Mouse (Mus musculus) lung, postnatal 10 days (tissue): ENCODE data around the gene Snap25.

ENCODE experiments used
- DNase-seq: peaks from one replicate; pipeline ENCODE4 v3.0.0; 2021

Snap25 gene

DNA sequence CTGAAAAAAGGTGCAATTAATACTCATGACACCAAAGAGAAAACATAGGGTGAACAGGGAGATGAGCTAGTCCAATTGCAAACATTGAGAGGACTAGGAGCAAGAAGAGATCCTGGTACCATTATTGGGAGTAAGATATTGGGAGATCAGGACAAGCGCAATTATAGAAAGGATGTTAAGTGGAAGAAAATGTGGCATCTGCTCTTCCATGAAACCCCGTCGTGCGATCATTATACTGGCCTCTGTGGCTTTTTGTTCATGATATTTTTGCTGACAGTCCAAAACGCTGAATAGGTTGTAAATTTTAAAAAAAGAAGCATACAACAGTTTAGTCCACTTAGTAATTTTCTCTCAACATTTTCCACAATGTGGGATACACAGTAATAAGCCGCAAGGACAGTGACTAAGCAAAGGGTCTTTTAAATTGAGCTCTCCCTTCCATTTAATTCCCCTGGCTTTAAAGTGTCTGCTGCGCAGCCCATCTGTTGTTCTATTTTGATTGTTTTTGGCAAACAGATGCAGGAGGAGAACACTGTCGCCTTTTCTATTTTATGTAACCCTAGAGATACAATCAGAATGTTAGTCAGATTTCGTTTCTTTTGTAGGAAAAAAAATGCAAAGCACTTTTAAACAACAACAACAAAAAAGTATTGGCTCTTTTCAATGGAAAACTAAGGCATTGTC is 103.6 kb downstream of the Snap25 start:
- DNase-seq = no peak

DNA sequence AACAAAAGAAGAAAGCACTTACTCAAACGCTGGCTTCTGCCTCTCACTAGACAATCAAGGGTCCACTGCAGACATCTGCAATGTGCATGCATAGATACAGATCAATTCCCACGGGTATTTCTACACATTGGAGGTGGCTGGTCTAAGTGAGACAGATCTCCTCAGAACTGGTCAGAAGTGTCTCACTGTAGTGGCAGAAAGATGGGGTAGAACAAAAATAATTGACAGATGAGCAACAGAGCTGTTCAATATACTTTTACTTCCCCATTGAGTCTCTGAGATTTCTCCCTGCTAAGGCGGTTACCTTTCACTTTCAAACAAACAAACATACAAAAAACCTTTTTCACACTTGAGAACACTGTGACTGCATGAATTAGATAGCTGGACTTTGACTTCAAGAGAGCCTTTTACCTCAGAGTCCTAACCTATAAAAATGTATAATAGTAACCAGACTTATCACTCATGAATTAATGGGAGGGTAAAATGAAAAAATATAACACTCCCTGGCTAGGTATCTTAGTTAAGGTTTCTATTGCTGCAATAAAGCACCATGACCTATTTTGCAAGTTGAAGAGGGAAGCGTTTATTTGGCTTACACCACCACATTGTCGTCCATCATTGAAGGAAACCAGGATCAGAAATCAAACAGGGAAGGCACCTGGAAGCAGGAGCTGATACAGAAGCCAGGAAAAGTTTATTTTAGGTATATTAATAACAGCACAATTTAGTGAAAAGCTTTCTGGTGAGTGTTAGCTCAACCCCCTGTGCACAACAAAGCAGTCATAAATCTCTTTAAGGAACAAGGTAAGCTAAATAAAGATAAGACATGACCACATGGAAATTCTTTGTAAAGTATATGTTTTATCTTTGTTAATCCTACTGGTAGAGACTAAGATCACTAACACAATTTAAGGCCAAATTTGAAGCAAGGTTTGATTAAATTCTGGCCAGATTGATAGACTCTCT is 110.8 kb downstream of the Snap25 start:
- no peak for DNase-seq

DNA sequence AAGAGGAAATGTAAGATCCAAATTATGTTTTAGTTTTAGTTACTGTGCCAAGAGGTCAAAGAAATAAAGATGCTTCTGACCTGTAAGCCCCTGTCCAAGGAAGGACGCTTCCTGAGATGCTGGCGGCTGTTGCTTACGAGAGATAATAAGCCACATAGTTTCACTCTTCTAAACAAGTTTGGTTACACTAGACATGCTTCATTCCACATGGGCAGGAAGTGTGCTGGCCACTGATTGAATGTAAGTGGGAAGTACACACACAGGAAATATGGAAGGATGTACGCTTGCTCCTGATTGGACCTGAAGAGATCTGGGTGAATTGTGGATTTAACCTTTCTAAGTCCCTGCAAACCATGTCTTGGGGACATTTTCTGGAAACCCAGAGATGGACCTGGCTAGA is 114.4 kb downstream of the Snap25 start:
- peak; percentile 8 for DNase-seq
